Mouse (Mus musculus) cortical plate, adult 2 months (tissue): ENCODE measurements around the gene Kcmf1.

Experiments
- CTCF ChIP-seq: fragments of 200-500 bp; IDR thresholded peaks from 2 replicates; pipeline ENCODE4 v1.5.1; 2011; ENCODE audit warnings: mild to moderate bottlenecking, control low read depth, low read length; ENCODE audit not compliant: insufficient read depth; ENCODE audit errors: extremely low read depth
- POLR2A ChIP-seq: fragments of 200-500 bp; IDR thresholded peaks from 2 replicates; pipeline ENCODE4 v1.6.1; 2011; ENCODE audit warnings: mild to moderate bottlenecking, low read length, control low read depth; ENCODE audit not compliant: insufficient read depth; ENCODE audit errors: extremely low read depth

GRCm38 (mm10) chr6:72794870-72795269, 104.9 kb downstream of the Kcmf1 start:
- TF ChIP-seq CTCF (no peak), POLR2A (no peak)
